Mouse (Mus musculus) forebrain, embryonic 11.5 days (tissue): Measurements from ENCODE around the gene Wdr47. TPM values are rescaled to one million over a fixed set of nuclear protein-coding genes. Genes with fewer than 3 reads are reported as not detected.
"Not testable (repeated sequence)": the region's sequence is repeated elsewhere in the genome, so short reads cannot be mapped to it uniquely, and the experiment has no call there.

Experiments
- ATAC-seq: fragments of 200-750 bp; cut with Nextera tagmentation; replicated peaks from 2 replicates; pipeline ENCODE4 v1.8.0; 2017; ENCODE audit warnings: moderate TSS enrichment; ENCODE audit not compliant: low FRiP score
- DNase-seq: peaks from one replicate; pipeline ENCODE4 v3.0.0-alpha.2; 2017; ENCODE audit warnings: low spot score
- H3K27ac ChIP-seq: fragments of 300-500 bp; sonication (generic); 2 replicates; pipeline ENCODE4 v1.5.1; 2014; ENCODE audit warnings: low read depth, low read length
- H3K27me3 ChIP-seq: fragments of 300-500 bp; sonication (generic); 2 replicates; pipeline ENCODE4 v1.6.1; 2014; ENCODE audit warnings: mild to moderate bottlenecking, low read length, mixed read lengths; ENCODE audit not compliant: control insufficient read depth, insufficient read depth
- H3K36me3 ChIP-seq: fragments of 300-500 bp; sonication (generic); 2 replicates; pipeline ENCODE4 v1.6.1; 2014; ENCODE audit warnings: mild to moderate bottlenecking, low read length, moderate library complexity, mixed read lengths; ENCODE audit not compliant: control insufficient read depth, insufficient read depth
- H3K4me1 ChIP-seq: fragments of 300-500 bp; sonication (generic); replicated peaks from 2 replicates; pipeline ENCODE4 v1.6.1; 2014; ENCODE audit warnings: low read length, mixed read lengths; ENCODE audit not compliant: control insufficient read depth, insufficient read depth
- H3K4me2 ChIP-seq: fragments of 300-500 bp; sonication (generic); 2 replicates; pipeline ENCODE4 v1.6.1; 2014; ENCODE audit warnings: low read depth, mild to moderate bottlenecking, low read length, moderate library complexity, mixed read lengths; ENCODE audit not compliant: severe bottlenecking
- H3K4me3 ChIP-seq: fragments of 300-500 bp; sonication (generic); 2 replicates; pipeline ENCODE4 v1.5.1; 2014; ENCODE audit warnings: low read depth, low read length
- H3K9ac ChIP-seq: fragments of 300-500 bp; sonication (generic); 2 replicates; pipeline ENCODE4 v1.6.1; 2014; ENCODE audit warnings: low read length
- H3K9me3 ChIP-seq: fragments of 300-500 bp; sonication (generic); 2 replicates; pipeline ENCODE4 v1.6.1; 2016; ENCODE audit warnings: low read length, mixed read lengths; ENCODE audit not compliant: control insufficient read depth
- WGBS: fragments of 180-500 bp; shearing (Covaris S2); extraction: QIAGEN DNeasy Blood & Tissue Kit; methylation state at CpG from one replicate; pipeline ENCODE4 v1.1.7; 2014; 5-methylcytosine and 5-hydroxymethylcytosine counted together
- polyA plus RNA-seq: library from polyadenylated mRNA; unstranded; fragments of >200 nt; fragmentation: Nextera tagmentation; extraction: Ambion mirVana; gene quantifications from 2 replicates; pipeline ENCODE4 v1.2.1, GENCODE M21; 2014

Gene Wdr47
- polyA plus RNA-seq, 1 experiment from 2014 or later: 32.2 TPM

DNA sequence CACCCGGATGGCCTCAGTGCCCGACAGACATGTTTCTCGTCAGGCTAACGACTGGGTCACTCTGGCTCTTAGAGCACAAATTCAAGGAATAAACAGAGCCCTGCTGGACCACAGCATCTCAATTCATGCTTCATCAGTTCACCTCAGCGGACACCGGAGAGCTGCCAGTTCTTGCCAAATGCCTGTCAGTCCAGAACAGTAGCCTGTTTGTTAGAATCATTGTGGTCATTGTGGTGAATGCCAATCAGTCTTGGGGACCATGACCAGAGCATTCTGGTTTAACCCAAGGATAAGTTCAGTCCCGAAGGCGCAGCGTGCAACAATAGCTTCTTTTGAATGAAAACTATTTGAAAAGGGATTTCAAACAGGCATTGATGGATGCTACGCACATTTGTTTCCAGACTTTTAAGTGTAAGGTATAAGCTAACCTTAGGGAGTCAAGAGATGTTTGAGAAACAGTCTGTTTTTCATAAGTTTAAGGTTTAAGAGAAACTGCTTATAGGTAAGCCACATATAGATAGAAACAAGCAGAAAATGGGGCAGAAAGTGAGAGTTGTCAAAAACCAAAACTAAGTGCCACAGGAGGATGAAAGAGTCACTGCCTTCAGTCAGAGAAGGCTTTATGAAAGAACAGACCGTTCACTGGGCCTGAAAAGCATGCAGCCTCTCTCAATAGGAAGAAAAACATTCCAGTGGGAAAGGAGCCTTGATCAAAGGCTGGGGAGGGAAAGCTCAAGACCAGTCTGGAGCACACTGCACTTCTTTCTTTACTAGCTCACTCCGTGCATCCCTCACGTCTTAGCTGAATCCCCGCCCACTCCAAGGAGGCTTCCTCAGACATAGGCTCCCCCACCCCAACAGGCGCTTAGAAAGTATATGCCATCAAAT lies 22.8 kb upstream of the Wdr47 start:
- no peak overlapping the region for H3K4me3 ChIP-seq
- H3K4me1 ChIP-seq: peaks cover 5% of the 10 kb centered on the region; the same call in 1 of the 2 replicates
- H3K36me3 ChIP-seq: no peaks in the 10 kb centered on the region
- peak overlapping the region; percentile 76 for H3K27ac ChIP-seq
- H3K9ac ChIP-seq: 0 out of 2 replicates have a peak overlapping the region, but pooled peaks have one; percentile 27
- no peaks in the 10 kb centered on the region for H3K27me3 ChIP-seq
- H3K9me3 ChIP-seq: no peaks in the 10 kb centered on the region
- WGBS: 14% methylated on average over 15 of the region's 15 CpGs
- H3K4me2 ChIP-seq: no peak overlapping the region; the same call in 1 of the 2 replicates
- DNase-seq (peak; percentile 64), ATAC-seq (peak; percentile 47)

DNA sequence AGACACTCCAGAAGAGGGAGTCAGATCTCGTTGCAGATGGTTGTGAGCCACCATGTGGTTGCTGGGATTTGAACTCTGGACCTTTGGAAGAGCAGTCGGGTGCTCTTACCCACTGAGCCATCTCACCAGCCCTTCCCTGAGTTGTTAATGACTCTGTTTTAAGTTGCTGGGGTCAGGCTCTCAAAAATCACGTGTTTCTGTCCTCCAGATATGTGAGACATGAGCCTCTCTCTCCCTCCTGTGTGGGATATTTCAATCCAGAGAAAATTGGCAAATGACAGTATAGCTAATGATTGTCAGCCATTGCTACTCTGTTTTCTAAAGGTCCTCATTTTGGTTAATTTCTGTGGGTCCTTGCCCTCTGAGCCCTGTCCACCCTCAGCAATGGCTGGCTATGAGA lies 21.4 kb upstream of the Wdr47 start:
- not testable (repeated sequence) for H3K27me3 ChIP-seq, DNase-seq, H3K4me1 ChIP-seq, H3K4me2 ChIP-seq, H3K9me3 ChIP-seq, H3K36me3 ChIP-seq, H3K4me3 ChIP-seq, H3K9ac ChIP-seq, ATAC-seq, H3K27ac ChIP-seq
- WGBS: 62% methylated on average over 3 of the region's 3 CpGs

DNA sequence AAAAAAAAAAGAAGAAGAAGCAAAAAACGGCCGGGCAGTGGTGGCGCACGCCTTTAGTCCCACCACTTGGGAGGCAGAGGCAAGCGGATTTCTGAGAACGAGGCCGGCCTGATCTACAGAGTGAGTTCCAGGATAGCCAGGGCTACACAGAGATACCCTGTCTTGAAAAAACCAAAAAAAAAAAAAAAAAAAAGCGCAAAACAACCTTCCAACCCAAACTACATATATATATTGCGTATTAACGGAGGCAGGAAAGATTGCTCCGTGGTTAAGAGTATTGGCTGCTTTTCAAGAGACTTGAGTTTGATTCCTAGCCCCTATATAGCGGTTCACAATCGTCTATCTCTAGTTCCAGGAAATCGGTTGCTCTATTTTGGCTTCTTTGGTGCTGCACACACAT lies 20.3 kb upstream of the Wdr47 start:
- DNase-seq (no peak), ATAC-seq (no peak)
- Histone ChIP-seq H3K4me2 (no peak overlapping the region), H3K27ac (no peak overlapping the region), H3K27me3 (no peaks in the 10 kb centered on the region), H3K9me3 (no peaks in the 10 kb centered on the region), H3K4me3 (no peak overlapping the region), H3K36me3 (no peaks in the 10 kb centered on the region), H3K9ac (no peak overlapping the region), H3K4me1 (peaks cover 4% of the 10 kb centered on the region; the same call in 1 of the 2 replicates)
- 90% methylated on average over 14 of the region's 14 CpGs for WGBS

DNA sequence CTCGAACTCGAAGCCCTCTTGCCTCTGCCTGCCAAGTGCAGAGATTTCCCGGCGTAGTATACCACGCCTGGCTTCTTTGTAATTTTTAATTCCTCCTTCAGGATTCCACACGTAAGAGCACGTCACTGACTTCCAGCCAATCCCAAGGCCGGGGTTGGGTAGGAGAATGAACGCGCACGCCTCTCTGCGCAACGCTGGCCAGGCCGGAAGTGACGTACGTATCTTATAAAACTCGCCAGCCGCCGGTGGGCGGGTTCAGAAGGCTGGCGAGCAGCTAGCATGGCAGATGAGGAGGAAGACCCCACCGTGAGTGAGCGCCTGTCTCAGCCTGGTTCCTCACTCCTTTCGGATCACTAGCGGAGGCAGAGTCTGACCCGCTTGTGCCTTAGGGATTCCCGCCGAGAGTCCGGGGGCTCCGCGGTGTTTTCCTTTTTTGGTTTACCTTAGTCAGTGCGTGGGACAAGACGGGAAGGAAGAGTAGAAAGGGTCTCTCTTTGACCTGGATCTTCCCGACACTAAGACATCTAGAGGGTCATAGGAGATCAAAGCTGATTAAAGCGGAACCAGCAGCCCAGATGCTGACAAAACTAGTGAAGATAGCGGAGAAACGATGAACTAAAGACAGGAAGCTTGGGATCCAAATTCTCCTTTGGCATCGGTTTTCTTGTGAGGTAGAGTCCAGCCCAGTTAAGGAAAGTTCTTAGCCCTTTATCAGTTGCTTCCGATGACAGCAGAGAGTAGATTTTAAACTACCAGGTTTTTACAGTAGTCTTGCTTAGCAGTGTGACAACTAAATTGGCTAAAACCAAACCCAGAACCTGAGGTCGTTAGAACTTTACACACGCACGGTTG lies 19.4 kb upstream of the Wdr47 start, which contains the start of gene Taf13:
Taf13 (plus strand) TSS at position 256 of the 852 bp plus-strand sequence.
- ATAC-seq (peak; percentile 97), DNase-seq (peak; percentile 97)
- Histone ChIP-seq H3K4me1 (peaks cover 4% of the 10 kb centered on the region; the same call in 1 of the 2 replicates), H3K36me3 (no peaks in the 10 kb centered on the region), H3K4me2 (peak within 1 kb of the TSS; percentile 85), H3K9ac (peak within 1 kb of the TSS; percentile 88), H3K27me3 (no peaks in the 10 kb centered on the region), H3K27ac (no peak within 1 kb of the TSS), H3K4me3 (peak within 1 kb of the TSS; percentile 70), H3K9me3 (no peaks in the 10 kb centered on the region)
- WGBS: 2% methylated on average over 42 of the region's 42 CpGs

DNA sequence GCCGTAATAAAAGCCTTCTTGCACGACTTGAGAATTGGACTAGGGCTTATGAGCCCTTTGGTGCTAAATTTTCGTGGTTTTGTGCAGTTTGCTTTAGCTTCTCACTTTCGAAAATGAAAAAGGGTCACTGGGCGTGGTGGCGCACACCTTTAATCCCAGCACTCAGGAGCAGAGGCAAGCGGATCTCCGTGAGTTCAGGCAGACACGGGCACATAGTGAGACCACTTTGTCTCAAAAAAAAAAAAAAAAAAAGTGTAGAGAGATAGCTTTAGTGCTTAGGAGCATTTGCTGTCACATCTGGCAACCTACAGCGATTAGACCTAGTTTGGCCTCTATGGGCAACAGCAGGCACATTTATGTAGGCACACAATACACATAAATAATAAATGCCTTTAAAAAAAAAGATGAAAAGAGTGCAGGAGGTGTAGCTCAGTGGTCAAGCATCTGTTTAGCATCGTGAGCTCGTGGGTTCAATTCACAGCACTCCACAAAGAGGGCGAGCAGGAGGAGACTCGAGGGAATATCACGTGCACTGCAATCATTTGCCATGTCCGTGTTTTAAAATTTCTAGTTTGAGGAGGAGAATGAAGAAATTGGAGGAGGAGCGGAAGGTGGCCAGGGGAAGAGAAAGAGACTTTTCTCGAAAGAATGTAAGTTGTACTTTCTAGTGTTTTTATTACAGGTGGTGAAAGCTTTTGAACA lies 18.6 kb upstream of the Wdr47 start:
- Histone ChIP-seq H3K27ac (no peak overlapping the region), H3K4me2 (peak overlapping the region; percentile 85), H3K4me1 (peaks cover 4% of the 10 kb centered on the region; the same call in 1 of the 2 replicates), H3K36me3 (no peaks in the 10 kb centered on the region), H3K4me3 (peak overlapping the region; percentile 70), H3K9me3 (no peaks in the 10 kb centered on the region), H3K9ac (peak overlapping the region; percentile 88), H3K27me3 (no peaks in the 10 kb centered on the region)
- ATAC-seq: no peak
- WGBS: 54% methylated on average over 18 of the region's 18 CpGs
- DNase-seq: no peak

DNA sequence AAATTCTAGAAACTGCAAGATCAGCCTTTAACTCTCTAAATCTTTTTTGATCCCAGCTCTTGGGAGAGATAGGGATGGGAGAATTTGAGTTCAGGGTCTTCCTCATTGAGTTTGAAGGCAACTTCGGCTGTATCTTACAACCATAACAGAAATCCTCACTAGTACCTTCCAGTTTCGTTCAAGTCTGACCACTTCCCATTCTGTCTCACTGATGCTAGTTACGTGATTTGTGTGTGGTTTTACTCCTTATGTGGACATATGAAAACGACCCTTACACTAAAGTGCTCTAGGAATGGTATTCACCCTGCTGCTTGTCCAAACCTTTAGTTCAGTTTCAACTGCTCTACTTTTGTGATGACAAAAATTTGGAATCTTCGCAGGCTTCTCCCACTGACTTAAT lies 17.1 kb upstream of the Wdr47 start:
- Histone ChIP-seq H3K4me2 (no peak overlapping the region), H3K27ac (no peak overlapping the region), H3K4me3 (no peak overlapping the region), H3K27me3 (no peaks in the 10 kb centered on the region), H3K9me3 (no peaks in the 10 kb centered on the region), H3K4me1 (peaks cover 4% of the 10 kb centered on the region; the same call in 1 of the 2 replicates), H3K9ac (no peak overlapping the region), H3K36me3 (no peaks in the 10 kb centered on the region)
- no peak for ATAC-seq
- WGBS: 90% methylated on average over 5 of the region's 5 CpGs
- no peak for DNase-seq

DNA sequence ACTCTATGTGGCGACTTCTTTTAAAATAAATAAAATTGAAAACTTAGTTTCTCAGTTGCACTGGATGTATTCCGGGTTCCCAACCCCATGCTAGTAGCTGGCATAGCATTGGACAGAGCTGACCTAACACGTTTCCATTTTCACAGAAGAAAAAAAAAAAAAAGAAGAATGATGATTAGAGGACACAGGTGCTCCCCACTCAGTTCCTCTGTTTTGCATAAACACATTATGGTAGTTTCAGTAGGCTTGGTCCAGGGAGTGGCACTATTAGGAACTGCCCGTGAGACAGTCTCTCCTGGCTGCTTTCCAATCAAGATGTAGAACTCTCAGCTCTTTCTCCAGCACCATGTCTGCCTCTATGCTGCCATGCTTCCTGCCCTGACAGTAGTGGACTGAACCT lies 6.5 kb upstream of the Wdr47 start:
- Histone ChIP-seq H3K4me3 (no peak overlapping the region), H3K9ac (no peak overlapping the region), H3K27ac (no peak overlapping the region), H3K4me2 (no peak overlapping the region), H3K9me3 (no peaks in the 10 kb centered on the region), H3K27me3 (no peaks in the 10 kb centered on the region), H3K4me1 (no peaks in the 10 kb centered on the region), H3K36me3 (no peaks in the 10 kb centered on the region)
- ATAC-seq (no peak), DNase-seq (no peak)
- WGBS: 91% methylated on average over 4 of the region's 4 CpGs

DNA sequence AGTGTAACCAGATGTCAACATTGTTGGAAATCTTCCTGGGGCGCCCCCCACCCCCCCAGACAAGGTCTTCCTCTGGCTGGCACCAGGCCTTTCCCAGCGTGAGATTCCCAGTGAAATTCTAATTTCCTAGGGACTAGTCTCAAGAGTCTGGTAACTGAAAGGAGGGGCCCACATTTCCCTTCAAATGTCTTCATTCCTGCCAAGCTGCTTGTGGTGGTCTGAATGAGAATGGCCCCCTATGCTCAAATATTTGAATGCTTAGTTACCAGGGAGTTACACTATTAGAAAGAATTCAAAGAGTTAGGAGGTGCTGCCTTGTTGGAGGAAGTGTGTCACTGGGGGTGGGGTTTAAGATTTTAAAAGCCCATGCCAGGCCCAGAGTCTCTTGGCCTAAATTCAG lies 2.6 kb upstream of the Wdr47 start:
- Histone ChIP-seq H3K9ac (no peak overlapping the region), H3K36me3 (no peaks in the 10 kb centered on the region), H3K27ac (no peak overlapping the region), H3K4me1 (no peaks in the 10 kb centered on the region), H3K27me3 (no peaks in the 10 kb centered on the region), H3K4me2 (no peak overlapping the region), H3K9me3 (no peaks in the 10 kb centered on the region), H3K4me3 (no peak overlapping the region)
- WGBS: 36% methylated on average over 2 of the region's 2 CpGs
- DNase-seq: no peak
- no peak for ATAC-seq
